Comparison of ENCODE assay signal across 27 mouse cellular contexts in the genomic region with DNA sequence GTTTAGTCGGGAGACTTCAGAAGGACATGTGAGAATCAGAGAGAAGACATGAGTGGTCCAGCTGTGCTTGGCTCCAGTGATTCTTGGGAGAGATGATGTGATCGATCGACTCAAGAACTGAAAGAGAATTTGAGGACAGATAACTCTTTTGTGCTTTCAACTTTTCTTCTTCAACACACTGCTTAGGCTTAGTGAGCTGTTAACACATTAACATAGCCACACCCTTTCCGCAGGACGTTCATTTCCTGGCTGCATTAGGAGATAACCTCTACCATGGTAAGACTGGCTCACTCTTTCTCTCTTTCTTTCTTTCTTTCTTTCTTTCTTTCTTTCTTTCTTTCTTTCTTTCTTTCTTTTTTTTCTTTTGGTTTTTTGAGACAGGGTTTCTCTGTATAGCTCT. TPM values are rescaled to one million over a fixed set of nuclear protein-coding genes. Genes with fewer than 3 reads are reported as not detected.
DNase-seq lines count a peak whose midpoint lies in the region; ATAC-seq and TF ChIP-seq lines count a peak whose summit lies in the region.
"Had no signal": no experiment of that assay in that cellular context is flagged by ENCODE, and none has a peak within 500 bp of the region (broad histone marks: within the 10 kb centered on the region; RNA-seq: fewer than 3 reads in every experiment).

No protein-coding gene starts in this region.

- H3K9me3 ChIP-seq in erythroblast, embryonic 14.5 days (ENCODE audit: control insufficient read depth, low read length) = no peaks in the 10 kb centered on the region
- H3K9me3 ChIP-seq in liver, embryonic 14.5 days (ENCODE audit: control insufficient read depth, low read length) = no peaks in the 10 kb centered on the region
- no peaks in the 10 kb centered on the region for H3K9me3 ChIP-seq in limb, embryonic 10.5 days (replicated peaks)
- H3K9me3 ChIP-seq: embryonic facial prominence, embryonic 13.5 days; forebrain, embryonic 15.5 days; heart, embryonic 13.5 days; hindbrain, embryonic 12.5 days; midbrain, embryonic 15.5 days; neural tube, embryonic 13.5 days had no signal

- no peak overlapping the region for H3K9ac ChIP-seq in liver, embryonic 14.5 days (replicated peaks)
- H3K9ac ChIP-seq: embryonic facial prominence, embryonic 13.5 days; forebrain, embryonic 15.5 days; heart, embryonic 13.5 days; hindbrain, embryonic 12.5 days; midbrain, embryonic 15.5 days; neural tube, embryonic 13.5 days had no signal

- peaks cover 19% of the 10 kb centered on the region for H3K4me1 ChIP-seq in erythroblast, embryonic 14.5 days (ENCODE audit: control insufficient read depth)
- H3K4me1 ChIP-seq in liver, embryonic 14.5 days (replicated peaks; ENCODE audit: control insufficient read depth in 2 of 2, insufficient read depth in 2 of 2, low read length in 1 of 2) = peaks cover 8 to 30% of the 10 kb centered on the region in 2 experiments
- H3K4me1 ChIP-seq in kidney, adult 2 months (ENCODE audit: control insufficient read depth, insufficient read depth, low read length) = no peaks in the 10 kb centered on the region; the same call in 1 of the 2 replicates
- no peaks in the 10 kb centered on the region for H3K4me1 ChIP-seq in limb, embryonic 10.5 days
- H3K4me1 ChIP-seq: embryonic facial prominence, embryonic 13.5 days; forebrain, embryonic 15.5 days; hindbrain, embryonic 12.5 days; midbrain, embryonic 15.5 days; neural tube, embryonic 13.5 days had no signal

- peak; percentile 80 for ATAC-seq in liver, embryonic 14.5 days (ENCODE audit: insufficient read depth)
- ATAC-seq: forebrain, embryonic 15.5 days; lung, postnatal 0 days; midbrain, embryonic 15.5 days had no signal

- H3K27me3 ChIP-seq in erythroblast, embryonic 14.5 days (ENCODE audit: control insufficient read depth) = no peaks in the 10 kb centered on the region
- H3K27me3 ChIP-seq in liver, embryonic 14.5 days (ENCODE audit: control insufficient read depth, insufficient read depth, low read length) = no peaks in the 10 kb centered on the region
- no peaks in the 10 kb centered on the region for H3K27me3 ChIP-seq in kidney, adult 2 months (replicated peaks; ENCODE audit: control insufficient read depth, insufficient read depth, low read length)
- H3K27me3 ChIP-seq in limb, embryonic 10.5 days (ENCODE audit: low read depth, poor library complexity, severe bottlenecking) = no peaks in the 10 kb centered on the region
- H3K27me3 ChIP-seq: embryonic facial prominence, embryonic 13.5 days; forebrain, embryonic 15.5 days; heart, embryonic 13.5 days; hindbrain, embryonic 12.5 days; midbrain, embryonic 15.5 days; neural tube, embryonic 13.5 days had no signal

- 0 out of 2 replicates have a peak, but pooled peaks have one; percentile 9 for TF ChIP-seq EP300 in liver, embryonic 14.5 days (IDR thresholded peaks at IDR 0.05; ENCODE audit: low read depth)

- peak overlapping the region; percentile 49 for H3K4me2 ChIP-seq in liver, embryonic 14.5 days (ENCODE audit: low read depth)
- H3K4me2 ChIP-seq: embryonic facial prominence, embryonic 13.5 days; forebrain, embryonic 15.5 days; heart, embryonic 13.5 days; hindbrain, embryonic 12.5 days; midbrain, embryonic 15.5 days; neural tube, embryonic 13.5 days had no signal

- DNase-seq in 416B (ENCODE audit: low read depth) (peak; percentile 33), R1 (ENCODE audit: low read depth, low spot score) (peak; percentile 34)
- DNase-seq in liver, embryonic 14.5 days (ENCODE audit: low read depth in 3 of 3, low spot score in 3 of 3) = peak; percentile 16 to 37 (median 33)
- no peak for DNase-seq in spleen, adult 12 weeks (ENCODE audit: low spot score)
- no peak for DNase-seq in left cerebral cortex, postnatal 14 days (ENCODE audit: low spot score in 2 of 2)
- DNase-seq in kidney, adult 2 months = no peak
- no peak for DNase-seq in limb, embryonic 10.5 days (ENCODE audit: low spot score)
- DNase-seq: adrenal gland, postnatal 14 days; cerebellum, adult 11-12 months; cerebellum, postnatal 10 days; embryo, embryonic 11 days; heart, adult 18-20 months; kidney, adult 18-20 months; kidney, postnatal 10 days; left cerebral cortex, postnatal 4 days; right cerebral cortex, postnatal 4 days; thymus, adult 2 months; thymus, postnatal 4 days had no signal

- H3K4me3 ChIP-seq in erythroblast, embryonic 14.5 days (replicated peaks) = peak overlapping the region; percentile 12
- no peak overlapping the region; a peak in 2 of 4 replicates for H3K4me3 ChIP-seq in liver, embryonic 14.5 days (ENCODE audit: insufficient read depth in 1 of 2, low read depth in 2 of 2, low read length in 2 of 2)
- no peak overlapping the region for H3K4me3 ChIP-seq in kidney, adult 2 months (ENCODE audit: insufficient read depth, low read depth, low read length)
- H3K4me3 ChIP-seq in limb, embryonic 10.5 days = no peak overlapping the region
- H3K4me3 ChIP-seq: embryonic facial prominence, embryonic 13.5 days; forebrain, embryonic 15.5 days; heart, embryonic 13.5 days; hindbrain, embryonic 12.5 days; left cerebral cortex, adult 2 months; midbrain, embryonic 15.5 days; neural tube, embryonic 13.5 days had no signal

- 24% methylated on average over 5 of the region's 5 CpGs for WGBS in liver, embryonic 14.5 days (ENCODE audit: insufficient replicate concordance)
- whole genome bisulfite sequencing in kidney, adult 2 months = 82% methylated on average over 5 of the region's 5 CpGs
- WGBS in limb, embryonic 10.5 days = 83% methylated on average over 5 of the region's 5 CpGs

- no peaks in the 10 kb centered on the region for H3K36me3 ChIP-seq in erythroblast, embryonic 14.5 days (ENCODE audit: control insufficient read depth)
- H3K36me3 ChIP-seq in liver, embryonic 14.5 days (replicated peaks; ENCODE audit: control insufficient read depth, insufficient read depth, low read depth) = no peaks in the 10 kb centered on the region
- H3K36me3 ChIP-seq in kidney, adult 2 months (ENCODE audit: control insufficient read depth, insufficient read depth, low read length) = no peaks in the 10 kb centered on the region
- no peaks in the 10 kb centered on the region for H3K36me3 ChIP-seq in limb, embryonic 10.5 days
- H3K36me3 ChIP-seq: embryonic facial prominence, embryonic 13.5 days; forebrain, embryonic 15.5 days; heart, embryonic 13.5 days; hindbrain, embryonic 12.5 days; midbrain, embryonic 15.5 days; neural tube, embryonic 13.5 days had no signal

- no peak overlapping the region for H3K27ac ChIP-seq in liver, embryonic 14.5 days
- H3K27ac ChIP-seq in kidney, adult 2 months (ENCODE audit: insufficient read depth, low read depth, low read length) = no peak overlapping the region
- H3K27ac ChIP-seq in limb, embryonic 10.5 days = no peak overlapping the region
- H3K27ac ChIP-seq: embryonic facial prominence, embryonic 13.5 days; forebrain, embryonic 15.5 days; heart, embryonic 13.5 days; hindbrain, embryonic 12.5 days; left cerebral cortex, adult 2 months; midbrain, embryonic 15.5 days; neural tube, embryonic 13.5 days had no signal

- no peak for TF ChIP-seq CTCF in liver, embryonic 14.5 days (IDR thresholded peaks at IDR 0.05; ENCODE audit: low read depth)
- no peak for TF ChIP-seq CTCF in kidney, adult 2 months (conservative IDR thresholded peaks at IDR 0.05; ENCODE audit: insufficient read depth, insufficient read length, low read depth, low read length)

- intact Hi-C loops in left cerebral cortex, postnatal 14 days (cut with DNase I) = no loop called here

- no peak for TF ChIP-seq POLR2A in kidney, adult 2 months (IDR thresholded peaks at IDR 0.05; ENCODE audit: low read depth, low read length)

RNA-seq across cellular contexts. Expression of gene Papss2, which starts 25.9 kb away (rescaled TPM):
- polyA plus RNA-seq in erythroblast, embryonic 14.5 days (2012) = 0.01 TPM in 1 of 2 replicates, not detected in the other
- polyA plus RNA-seq in liver, embryonic 14.5 days (2012; rRNA removed) = 2.2 and 3.1 TPM in 2 replicates
- polyA plus RNA-seq in liver, embryonic 14.5 days (2014; fragmentation: Nextera tagmentation; extraction: Ambion mirVana) = 4.3 and 4.7 TPM in 2 replicates
- total RNA-seq in left cerebral cortex, postnatal 14 days (2021) = 1 to 10 TPM; 3.3 to 5.5 TPM
- polyA plus RNA-seq in kidney, adult 2 months (2012; rRNA removed) = 129 and 168 TPM in 2 replicates
- polyA plus RNA-seq in limb, embryonic 10.5 days (2016; fragmentation: Nextera tagmentation; extraction: Ambion mirVana) = 0.56 and 2.3 TPM in 2 replicates

Comparison
In these comparisons a context has a peak if more than half of its experiments do, and no peak if none do; other contexts are left out.
1. DNase-seq: peak in 416B (single experiment), R1 (single experiment) and liver, embryonic 14.5 days (3 of 3); none in spleen, adult 12 weeks (single experiment), left cerebral cortex, postnatal 14 days (0 of 2), kidney, adult 2 months (single experiment) and limb, embryonic 10.5 days (single experiment).
2. RNA of gene Papss2, which starts 25.9 kb away (polyA plus RNA-seq): 129 to 168 TPM in kidney, adult 2 months; 2.2 to 4.7 TPM in liver, embryonic 14.5 days, 0.56 to 2.3 TPM in limb, embryonic 10.5 days and 0.01 TPM in erythroblast, embryonic 14.5 days; every median in the first group is over 10 times any median in the second.